Mouse (Mus musculus) layer of hippocampus, postnatal 10 days (tissue): ENCODE results near the gene Acadvl. TPM values are rescaled to one million over a fixed set of nuclear protein-coding genes. Genes with fewer than 3 reads are reported as not detected.
A peak's percentile ranks its signal among the peaks of the same experiment; 100 is the strongest.
"Not testable (repeated sequence)": the region's sequence is repeated elsewhere in the genome, so short reads cannot be mapped to it uniquely, and the experiment has no call there.

ENCODE experiments used
- DNase-seq, 2 experiments: peaks; one replicate each; pipeline ENCODE4 v3.0.0; 2021; ENCODE audit warnings: low spot score in 2 of 2
- total RNA-seq, 2 experiments: library from RNA; stranded (reverse); gene quantifications; 2 replicates each; pipeline ENCODE4 v1.2.3; 2021

Acadvl gene
- total RNA-seq, 2 experiments from 2014 or later: 55.7 to 57.6 TPM

- DNase-seq: no peak
Observed at GRCm38 (mm10) chr11:70028401-70029129, 13.4 kb upstream of the Acadvl start.

- DNase-seq: peak; percentile 51 to 55
Observed at GRCm38 (mm10) chr11:70027397-70027796, 12.2 kb upstream of the Acadvl start.

GRCm38 (mm10) chr11:70026689-70027088, 11.5 kb upstream of the Acadvl start:
- DNase-seq: peak; percentile 48 to 63

GRCm38 (mm10) chr11:70024151-70024514, 8.9 kb upstream of the Acadvl start:
- no peak for DNase-seq

GRCm38 (mm10) chr11:70023481-70024150, 8.4 kb upstream of the Acadvl start:
- peak in 1 of 2 experiments; percentile 69 for DNase-seq

- DNase-seq: peak; percentile 99
Observed at GRCm38 (mm10) chr11:70021264-70022132, 6.3 kb upstream of the Acadvl start.

- peak; percentile 79 to 81 for DNase-seq
Observed at GRCm38 (mm10) chr11:70020731-70021263, 5.6 kb upstream of the Acadvl start.

GRCm38 (mm10) chr11:70020022-70020631, 4.9 kb upstream of the Acadvl start:
- peak; percentile 55 to 61 for DNase-seq

- no peak for DNase-seq
Observed at GRCm38 (mm10) chr11:70019495-70020021, 4.3 kb upstream of the Acadvl start.

- DNase-seq: peak; percentile 78 to 81
Observed at GRCm38 (mm10) chr11:70018131-70018990, 3.1 kb upstream of the Acadvl start.

- DNase-seq: no peak
Observed at GRCm38 (mm10) chr11:70017199-70017767, 2.1 kb upstream of the Acadvl start.

- no peak for DNase-seq
Observed at GRCm38 (mm10) chr11:70016669-70017068, 1.5 kb upstream of the Acadvl start, which contains the start of gene Dlg4. Gene Dlg4 (plus strand): TSS chr11:70016942.

- not testable (repeated sequence) for DNase-seq
Observed at GRCm38 (mm10) chr11:70016177-70016576, 966 bp upstream of the Acadvl start.

GRCm38 (mm10) chr11:70015677-70016076, 466 bp upstream of the Acadvl start:
- no peak for DNase-seq

- DNase-seq: no peak
Observed at GRCm38 (mm10) chr11:70014051-70014450, 1.2 kb downstream of the Acadvl start.

GRCm38 (mm10) chr11:70013408-70013807, 1.8 kb downstream of the Acadvl start:
- DNase-seq: no peak

- no peak for DNase-seq
Observed at GRCm38 (mm10) chr11:70012931-70013330, 2.3 kb downstream of the Acadvl start.

- DNase-seq: no peak
Observed at GRCm38 (mm10) chr11:70010961-70011360, 4.2 kb downstream of the Acadvl start.

- no peak for DNase-seq
Observed at GRCm38 (mm10) chr11:70010548-70010947, 4.7 kb downstream of the Acadvl start.
